Mouse (Mus musculus) heart, postnatal 0 days (tissue): ENCODE results near the gene BC055324.
"Not testable (repeated sequence)": the region's sequence is repeated elsewhere in the genome, so short reads cannot be mapped to it uniquely, and the experiment has no call there.

ENCODE experiments used
- CTCF ChIP-seq: IDR thresholded peaks from 2 replicates; pipeline ENCODE4 v1.5.1; 2016; ENCODE audit warnings: antibody characterized with exemption, control low read depth, low read depth
- EP300 ChIP-seq: IDR thresholded peaks from 2 replicates; pipeline ENCODE4 v1.6.1; 2016; ENCODE audit warnings: antibody characterized with exemption, low read depth

- TF ChIP-seq CTCF, EP300: not testable (repeated sequence)
These were observed 27.5 kb upstream of the BC055324 start for GRCm38 (mm10) chr1:164022106-164022505.
